Mouse (Mus musculus) ES-Bruce4 (cell line): Measurements from ENCODE around the gene Kiss1.
"Not testable (repeated sequence)": the region's sequence is repeated elsewhere in the genome, so short reads cannot be mapped to it uniquely, and the experiment has no call there.

Experiments used
- CTCF ChIP-seq: IDR thresholded peaks from one replicate; pipeline ENCODE4 v1.8.1; 2011; ENCODE audit warnings: low read depth, low read length
- EP300 ChIP-seq: IDR thresholded peaks from 2 replicates; pipeline ENCODE4 v1.6.1; 2011; ENCODE audit warnings: low read depth, low read length; ENCODE audit not compliant: insufficient read depth
- POLR2A ChIP-seq: IDR thresholded peaks from one replicate; pipeline ENCODE4 v1.8.1; 2011; ENCODE audit warnings: low read length; ENCODE audit not compliant: insufficient read depth

DNA sequence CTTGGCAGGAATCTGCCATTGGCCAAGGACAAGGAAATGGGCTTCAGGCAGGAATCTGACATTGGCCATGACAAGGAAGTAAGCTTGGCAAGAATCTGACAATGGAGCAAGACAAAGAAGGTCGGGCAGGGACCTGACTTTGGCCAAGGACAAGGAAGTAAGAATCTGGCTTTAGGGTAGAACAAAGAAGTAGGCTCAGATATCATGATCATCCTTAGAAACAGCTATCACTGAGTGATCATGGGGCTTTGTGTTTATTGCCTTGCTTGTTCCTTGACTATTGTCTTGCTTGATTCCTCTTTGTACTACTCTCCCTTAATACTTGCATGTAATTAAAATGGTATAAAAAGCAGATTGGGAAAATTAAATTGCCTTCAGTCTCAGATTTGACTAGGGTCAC is 18.7 kb downstream of the Kiss1 start:
- TF ChIP-seq CTCF, POLR2A: not testable (repeated sequence)
- peak; percentile 78; the same call in 1 of the 2 replicates for TF ChIP-seq EP300
